Mouse (Mus musculus) small intestine, adult 2 months (tissue): Measurements from ENCODE around the gene Gm49711. TPM values are rescaled to one million over a fixed set of nuclear protein-coding genes. Genes with fewer than 3 reads are reported as not detected.
"Not testable (repeated sequence)": the region's sequence is repeated elsewhere in the genome, so short reads cannot be mapped to it uniquely, and the experiment has no call there.

ENCODE experiments used
- H3K27ac ChIP-seq: fragments of 200-500 bp; 2 replicates; pipeline ENCODE4 v1.5.1; 2012; ENCODE audit warnings: low read depth, low read length, control low read depth, inconsistent platforms; ENCODE audit not compliant: insufficient read depth
- H3K27me3 ChIP-seq: fragments of 200-500 bp; 2 replicates; pipeline ENCODE4 v1.6.1; 2012; ENCODE audit warnings: mild to moderate bottlenecking, moderate library complexity, low read length, inconsistent platforms; ENCODE audit not compliant: control insufficient read depth, insufficient read depth
- H3K36me3 ChIP-seq: fragments of 200-500 bp; 2 replicates; pipeline ENCODE4 v1.6.1; 2012; ENCODE audit warnings: mild to moderate bottlenecking, low read length, control low read depth, inconsistent platforms; ENCODE audit not compliant: control insufficient read depth, insufficient read depth
- H3K4me1 ChIP-seq: fragments of 200-500 bp; 2 replicates; pipeline ENCODE4 v1.6.1; 2012; ENCODE audit warnings: low read length, inconsistent platforms, mixed read lengths; ENCODE audit not compliant: control insufficient read depth, insufficient read depth, insufficient read length
- H3K4me3 ChIP-seq: fragments of 200-500 bp; 2 replicates; pipeline ENCODE4 v1.5.1; 2012; ENCODE audit warnings: low read depth, mild to moderate bottlenecking, control low read depth, inconsistent platforms, low read length, moderate library complexity
- CTCF ChIP-seq: fragments of 200-500 bp; IDR thresholded peaks from 2 replicates; pipeline ENCODE4 v1.5.1; 2012; ENCODE audit warnings: low read depth, mild to moderate bottlenecking, control low read depth, inconsistent platforms, low read length, moderate library complexity, mixed read lengths; ENCODE audit not compliant: insufficient replicate concordance, insufficient read length; ENCODE audit errors: extremely low read depth
- POLR2A ChIP-seq: fragments of 200-500 bp; IDR thresholded peaks from 2 replicates; pipeline ENCODE4 v1.6.1; 2012; ENCODE audit warnings: low read depth, mild to moderate bottlenecking, control low read depth, inconsistent platforms, low read length, moderate library complexity
- WGBS: fragments of 180-500 bp; shearing (Covaris S2); methylation state at CpG from one replicate; pipeline ENCODE4 v1.1.7; 2018; 5-methylcytosine and 5-hydroxymethylcytosine counted together
- polyA plus RNA-seq: library from polyadenylated mRNA; depleted of rRNA; stranded (reverse); fragments of >200 nt; gene quantifications from 2 replicates; pipeline ENCODE4 v1.2.3, GENCODE M21; 2012

Gm49711 gene
- polyA plus RNA-seq, 1 experiment = not detected

- Histone ChIP-seq H3K36me3 (peaks cover 6% of the 10 kb centered on the region; the same call in 1 of the 2 replicates), H3K4me3 (no peak overlapping the region), H3K27ac (no peak overlapping the region), H3K4me1 (no peaks in the 10 kb centered on the region), H3K27me3 (no peaks in the 10 kb centered on the region)
- WGBS = 82% methylated on average over 4 of the region's 4 CpGs
- TF ChIP-seq POLR2A (no peak), CTCF (no peak)
These were observed 42.0 kb downstream of the Gm49711 start for GRCm38 (mm10) chr16:92100111-92100510.

DNA sequence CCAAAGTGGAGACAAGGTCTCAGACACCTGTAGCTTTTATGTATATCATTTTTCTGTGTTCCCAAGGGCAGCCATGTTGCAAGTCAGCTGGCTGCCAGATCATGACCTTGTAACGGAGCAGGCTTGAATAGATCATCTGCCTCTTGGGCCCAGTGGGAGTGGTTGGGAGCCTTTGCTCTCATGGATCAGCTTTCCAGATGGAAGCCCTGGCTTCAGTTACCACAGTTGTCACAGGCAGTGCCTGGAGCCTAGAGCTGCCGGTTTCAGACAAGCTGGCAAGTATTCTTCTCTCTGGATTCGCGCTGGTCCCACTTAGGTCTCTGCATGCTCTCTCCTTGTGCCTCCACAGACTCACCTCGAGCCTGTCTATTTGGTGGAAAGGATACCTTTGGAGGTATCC lies 44.0 kb downstream of the Gm49711 start:
- Histone ChIP-seq H3K4me1 (no peaks in the 10 kb centered on the region; the same call in 1 of the 2 replicates), H3K36me3 (peaks cover 6% of the 10 kb centered on the region; the same call in 1 of the 2 replicates), H3K27ac (no peak overlapping the region), H3K27me3 (no peaks in the 10 kb centered on the region), H3K4me3 (no peak overlapping the region)
- TF ChIP-seq POLR2A (no peak), CTCF (no peak)
- 94% methylated on average over 5 of the region's 5 CpGs for WGBS

GRCm38 (mm10) chr16:92102931-92103330 lies 44.8 kb downstream of the Gm49711 start:
- H3K27ac ChIP-seq, H3K36me3 ChIP-seq, H3K4me3 ChIP-seq, H3K27me3 ChIP-seq, H3K4me1 ChIP-seq: not testable (repeated sequence)
- 91% methylated on average over 7 of the region's 7 CpGs for WGBS

GRCm38 (mm10) chr16:92103572-92104331 lies 45.6 kb downstream of the Gm49711 start:
- Histone ChIP-seq H3K27me3 (no peaks in the 10 kb centered on the region), H3K4me1 (no peaks in the 10 kb centered on the region; the same call in 1 of the 2 replicates), H3K27ac (no peak overlapping the region), H3K4me3 (no peak overlapping the region), H3K36me3 (peaks cover 6% of the 10 kb centered on the region; the same call in 1 of the 2 replicates)
- WGBS = 77% methylated on average over 9 of the region's 9 CpGs
- TF ChIP-seq CTCF (no peak), POLR2A (no peak)

DNA sequence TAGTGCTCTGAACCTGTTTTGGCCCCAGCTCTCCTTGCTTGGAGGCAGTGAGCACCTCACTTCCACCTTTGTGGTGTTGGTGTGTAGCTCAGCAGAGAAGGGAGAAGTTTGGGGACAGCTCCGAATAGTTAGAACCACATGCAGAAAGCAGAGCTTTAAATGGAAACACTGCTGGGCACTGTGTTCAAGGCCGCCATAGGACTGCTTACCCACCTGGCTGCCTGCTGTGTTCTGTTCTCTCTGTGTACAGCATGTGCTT lies 46.1 kb downstream of the Gm49711 start:
- TF ChIP-seq POLR2A = no peak
- peaks cover 6% of the 10 kb centered on the region; the same call in 1 of the 2 replicates for H3K36me3 ChIP-seq
- H3K27me3 ChIP-seq = no peaks in the 10 kb centered on the region
- no peak overlapping the region for H3K27ac ChIP-seq
- 91% methylated on average over 2 of the region's 2 CpGs for WGBS
- no peaks in the 10 kb centered on the region; the same call in 1 of the 2 replicates for H3K4me1 ChIP-seq
- no peak overlapping the region for H3K4me3 ChIP-seq

DNA sequence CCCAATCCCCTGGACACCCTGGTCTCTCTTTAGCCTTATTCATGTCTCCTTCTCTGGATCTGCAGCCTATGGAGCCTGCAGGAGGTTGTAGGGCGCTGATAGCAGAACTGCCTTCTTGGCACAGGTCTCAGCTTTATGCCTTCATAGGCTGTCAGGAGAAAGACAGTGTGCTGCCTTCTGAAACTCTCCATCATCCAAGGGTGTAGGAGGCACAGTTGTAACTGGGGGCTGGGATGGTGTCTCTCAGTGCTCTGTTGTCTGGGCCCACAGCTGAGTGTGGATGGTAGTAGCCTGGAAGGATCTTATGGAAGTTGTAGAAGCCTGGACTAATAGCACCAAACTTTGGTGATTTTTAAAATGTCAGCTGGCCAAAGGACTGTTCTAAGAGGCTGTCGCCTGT lies 46.8 kb downstream of the Gm49711 start:
- TF ChIP-seq POLR2A (no peak), CTCF (no peak)
- Histone ChIP-seq H3K27me3 (no peaks in the 10 kb centered on the region), H3K4me1 (no peaks in the 10 kb centered on the region; the same call in 1 of the 2 replicates), H3K36me3 (peaks cover 2% of the 10 kb centered on the region; the same call in 1 of the 2 replicates), H3K4me3 (no peak overlapping the region), H3K27ac (no peak overlapping the region)
- WGBS = 90% methylated on average over 2 of the region's 2 CpGs

DNA sequence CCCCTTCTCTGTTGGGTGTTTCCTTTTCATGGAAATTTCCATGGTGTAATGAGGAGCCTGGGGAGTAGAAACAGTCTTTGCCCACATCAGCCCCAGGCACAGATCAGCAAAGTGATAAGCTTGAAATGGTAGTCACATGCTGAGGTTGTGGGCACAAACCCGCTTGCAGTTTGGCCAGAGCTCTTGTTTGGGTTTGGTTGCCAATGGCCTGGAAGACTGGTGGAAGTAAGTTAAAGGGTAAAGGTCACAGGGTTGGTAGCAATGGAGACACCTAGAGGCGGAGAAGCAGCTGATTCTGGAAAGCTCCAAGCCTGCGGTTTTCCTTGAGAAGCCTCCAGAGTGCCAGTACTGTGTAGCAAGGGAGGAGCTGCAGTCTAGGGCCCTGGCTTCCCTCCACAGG lies 47.5 kb downstream of the Gm49711 start:
- H3K4me1 ChIP-seq = peaks cover 2% of the 10 kb centered on the region; the same call in 1 of the 2 replicates
- no peak overlapping the region for H3K27ac ChIP-seq
- peaks cover under 1% of the 10 kb centered on the region; the same call in 1 of the 2 replicates for H3K36me3 ChIP-seq
- 48% methylated on average over 3 of the region's 3 CpGs for WGBS
- no peak overlapping the region for H3K4me3 ChIP-seq
- TF ChIP-seq CTCF (no peak), POLR2A (no peak)
- no peaks in the 10 kb centered on the region for H3K27me3 ChIP-seq
